Mouse (Mus musculus) embryo, embryonic 11.5 days (tissue): Measurements from ENCODE around the gene Adcy6.

Source experiments
- DNase-seq: peaks from one replicate; pipeline ENCODE4 v3.0.0-alpha.2; 2012; ENCODE audit warnings: low read depth, low spot score

Gene Adcy6

GRCm38 (mm10) chr15:98628589-98629254 lies 18.8 kb upstream of the Adcy6 start:
- DNase-seq: no peak

GRCm38 (mm10) chr15:98626487-98627212 lies 16.8 kb upstream of the Adcy6 start:
- DNase-seq: no peak

GRCm38 (mm10) chr15:98626078-98626477 lies 16.2 kb upstream of the Adcy6 start:
- DNase-seq: no peak

- DNase-seq: no peak
These were observed 13.5 kb upstream of the Adcy6 start for GRCm38 (mm10) chr15:98623361-98623821.

- DNase-seq: no peak
These were observed 12.8 kb upstream of the Adcy6 start for GRCm38 (mm10) chr15:98622721-98623120.

- DNase-seq: no peak
These were observed 12.3 kb upstream of the Adcy6 start for GRCm38 (mm10) chr15:98622199-98622598.

- DNase-seq: peak; percentile 81
These were observed 7.3 kb upstream of the Adcy6 start for GRCm38 (mm10) chr15:98617176-98617537.

- no peak for DNase-seq
These were observed 6.7 kb upstream of the Adcy6 start for GRCm38 (mm10) chr15:98616362-98617175.

GRCm38 (mm10) chr15:98615751-98616150 lies 5.9 kb upstream of the Adcy6 start:
- DNase-seq: no peak

GRCm38 (mm10) chr15:98614971-98615370 lies 5.1 kb upstream of the Adcy6 start:
- no peak for DNase-seq

GRCm38 (mm10) chr15:98614551-98614950 lies 4.7 kb upstream of the Adcy6 start:
- DNase-seq: no peak

GRCm38 (mm10) chr15:98612229-98612628 lies 2.4 kb upstream of the Adcy6 start:
- DNase-seq: no peak

- DNase-seq: no peak
These were observed 306 bp upstream of the Adcy6 start for GRCm38 (mm10) chr15:98610131-98610633.

- DNase-seq: no peak
These were observed 1.1 kb downstream of the Adcy6 start for GRCm38 (mm10) chr15:98608784-98609250.

- no peak for DNase-seq
These were observed 1.7 kb downstream of the Adcy6 start for GRCm38 (mm10) chr15:98608058-98608783.

GRCm38 (mm10) chr15:98607557-98607956 lies 2.3 kb downstream of the Adcy6 start:
- DNase-seq: no peak

GRCm38 (mm10) chr15:98606739-98607138 lies 3.1 kb downstream of the Adcy6 start:
- DNase-seq: no peak

- DNase-seq: no peak
These were observed 3.8 kb downstream of the Adcy6 start for GRCm38 (mm10) chr15:98606051-98606536.

GRCm38 (mm10) chr15:98604041-98604575 lies 5.8 kb downstream of the Adcy6 start:
- no peak for DNase-seq

GRCm38 (mm10) chr15:98602921-98603458 lies 6.9 kb downstream of the Adcy6 start:
- no peak for DNase-seq
